Mouse (Mus musculus): ENCODE results near the gene Ppp2r5c. TPM values are rescaled to one million over a fixed set of nuclear protein-coding genes. Genes with fewer than 3 reads are reported as not detected.

Ppp2r5c gene
- polyA plus RNA-seq, 1 experiment from 2014 or later: 139 TPM

DNA sequence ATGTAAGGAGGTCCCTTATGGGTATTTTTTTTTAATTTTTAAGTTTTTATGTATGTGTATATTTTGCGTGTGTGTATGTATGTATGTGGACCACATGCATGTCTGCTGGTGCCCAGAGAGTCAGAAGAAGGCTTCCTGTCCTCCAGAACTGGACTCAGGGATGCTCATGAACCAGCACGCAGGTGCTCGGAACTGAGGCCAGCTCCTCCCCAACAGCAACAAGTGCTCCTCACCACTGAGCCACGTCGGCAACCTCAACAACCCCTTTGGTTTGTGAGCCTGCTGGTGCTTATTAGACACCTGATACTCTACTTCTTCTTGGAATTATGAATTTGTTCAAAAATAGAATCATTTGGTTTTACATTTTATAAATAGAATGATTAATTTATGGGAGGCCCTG is 39.9 kb downstream of the Ppp2r5c start:
- Histone ChIP-seq H3K36me3 (ENCODE audit: control insufficient read depth, insufficient read depth, low read length) (peaks cover 10% of the 10 kb centered on the region; the same call in 1 of the 2 replicates), H3K4me3 (ENCODE audit: low read depth, low read length) (peak overlapping the region; percentile 73), H3K27me3 (ENCODE audit: control insufficient read depth, insufficient read depth, low read length) (no peaks in the 10 kb centered on the region), H3K27ac (ENCODE audit: low read depth, low read length) (no peak overlapping the region), H3K4me2 (peak overlapping the region; percentile 69), H3K9me3 (replicated peaks; ENCODE audit: control insufficient read depth, low read length) (no peaks in the 10 kb centered on the region), H3K9ac (ENCODE audit: low read depth, low read length) (peak overlapping the region; percentile 86; the same call in 1 of the 2 replicates), H3K4me1 (ENCODE audit: control insufficient read depth, insufficient read depth, low read length) (peaks cover 42% of the 10 kb centered on the region)
- WGBS (ENCODE audit: insufficient replicate concordance): 86% methylated on average over 5 of the region's 5 CpGs
- no peak for ATAC-seq (replicated peaks; ENCODE audit: insufficient number of reproducible peaks, low FRiP score, low TSS enrichment)

GRCm38 (mm10) chr12:110488031-110488430 is 41.1 kb downstream of the Ppp2r5c start:
- H3K9ac ChIP-seq (ENCODE audit: low read depth, low read length): 0 out of 2 replicates have a peak overlapping the region, but pooled peaks have one; percentile 0
- no peaks in the 10 kb centered on the region for H3K9me3 ChIP-seq (replicated peaks; ENCODE audit: control insufficient read depth, low read length)
- H3K4me3 ChIP-seq (ENCODE audit: low read depth, low read length): no peak overlapping the region
- peaks cover 8% of the 10 kb centered on the region; the same call in 1 of the 2 replicates for H3K36me3 ChIP-seq (ENCODE audit: control insufficient read depth, insufficient read depth, low read length)
- no peak for ATAC-seq (replicated peaks; ENCODE audit: insufficient number of reproducible peaks, low FRiP score, low TSS enrichment)
- no peaks in the 10 kb centered on the region for H3K27me3 ChIP-seq (ENCODE audit: control insufficient read depth, insufficient read depth, low read length)
- 46% methylated on average over 9 of the region's 9 CpGs for WGBS (ENCODE audit: insufficient replicate concordance)
- H3K4me1 ChIP-seq (ENCODE audit: control insufficient read depth, insufficient read depth, low read length): peaks cover 42% of the 10 kb centered on the region
- H3K4me2 ChIP-seq: peak overlapping the region; percentile 33; the same call in 1 of the 2 replicates
- H3K27ac ChIP-seq (ENCODE audit: low read depth, low read length): peak overlapping the region; percentile 42; the same call in 1 of the 2 replicates

- Histone ChIP-seq H3K27me3 (ENCODE audit: control insufficient read depth, insufficient read depth, low read length) (no peaks in the 10 kb centered on the region), H3K9ac (ENCODE audit: low read depth, low read length) (no peak overlapping the region), H3K4me2 (no peak overlapping the region), H3K9me3 (replicated peaks; ENCODE audit: control insufficient read depth, low read length) (no peaks in the 10 kb centered on the region), H3K4me3 (ENCODE audit: low read depth, low read length) (no peak overlapping the region), H3K27ac (ENCODE audit: low read depth, low read length) (no peak overlapping the region), H3K36me3 (ENCODE audit: control insufficient read depth, insufficient read depth, low read length) (0 out of 2 replicates have a peak, but pooled peaks cover 7% of the 10 kb centered on the region), H3K4me1 (ENCODE audit: control insufficient read depth, insufficient read depth, low read length) (peaks cover 33% of the 10 kb centered on the region)
- ATAC-seq (replicated peaks; ENCODE audit: insufficient number of reproducible peaks, low FRiP score, low TSS enrichment): no peak
- 88% methylated on average over 12 of the region's 12 CpGs for WGBS (ENCODE audit: insufficient replicate concordance)
Observed at GRCm38 (mm10) chr12:110489946-110490701, 43.2 kb downstream of the Ppp2r5c start.

GRCm38 (mm10) chr12:110492436-110492835 is 45.5 kb downstream of the Ppp2r5c start:
- Histone ChIP-seq H3K36me3 (ENCODE audit: control insufficient read depth, insufficient read depth, low read length) (0 out of 2 replicates have a peak, but pooled peaks cover 7% of the 10 kb centered on the region), H3K4me3 (ENCODE audit: low read depth, low read length) (no peak overlapping the region), H3K9ac (ENCODE audit: low read depth, low read length) (no peak overlapping the region), H3K27ac (ENCODE audit: low read depth, low read length) (no peak overlapping the region), H3K9me3 (replicated peaks; ENCODE audit: control insufficient read depth, low read length) (no peaks in the 10 kb centered on the region), H3K27me3 (ENCODE audit: control insufficient read depth, insufficient read depth, low read length) (no peaks in the 10 kb centered on the region), H3K4me2 (no peak overlapping the region), H3K4me1 (ENCODE audit: control insufficient read depth, insufficient read depth, low read length) (peaks cover 38% of the 10 kb centered on the region)
- no peak for ATAC-seq (replicated peaks; ENCODE audit: insufficient number of reproducible peaks, low FRiP score, low TSS enrichment)
- 98% methylated on average over 5 of the region's 5 CpGs for WGBS (ENCODE audit: insufficient replicate concordance)

DNA sequence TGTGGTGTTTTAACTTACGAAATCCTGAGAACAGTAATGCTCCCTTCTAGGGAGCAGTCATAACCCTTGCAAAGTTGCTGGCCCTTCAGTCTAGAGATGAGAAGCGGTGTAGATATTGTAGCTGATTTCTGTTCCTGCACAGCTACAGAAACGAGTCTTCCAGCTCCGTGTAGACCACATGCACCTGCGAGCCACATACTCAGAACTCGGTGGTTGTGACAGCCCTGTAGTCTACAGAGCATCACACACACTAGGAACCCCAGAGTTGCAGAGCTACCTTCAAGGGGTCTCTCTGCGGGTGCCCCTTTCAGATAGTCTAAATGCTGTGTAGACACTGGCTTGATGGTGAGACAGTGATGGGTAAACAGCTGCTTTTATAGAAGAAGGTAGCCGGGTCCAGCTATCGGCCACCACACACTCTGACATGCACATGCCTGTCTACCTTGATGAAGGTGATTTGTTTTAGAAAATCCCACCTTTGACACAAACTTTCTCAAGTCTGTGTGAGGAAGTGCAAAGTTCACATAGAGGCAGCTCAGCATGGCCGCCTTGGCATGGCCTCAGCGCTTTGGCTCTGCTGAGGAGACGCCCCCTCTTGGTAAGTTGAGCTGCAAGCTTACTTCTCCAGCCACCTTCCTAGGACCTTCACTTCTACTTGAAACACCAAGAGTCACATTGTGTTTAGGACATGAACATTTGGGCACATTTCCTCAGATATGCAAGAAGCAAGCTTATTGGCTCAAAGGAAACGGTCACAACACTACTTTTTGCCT is 46.9 kb downstream of the Ppp2r5c start:
- WGBS (ENCODE audit: insufficient replicate concordance): 88% methylated on average over 13 of the region's 13 CpGs
- Histone ChIP-seq H3K27me3 (ENCODE audit: control insufficient read depth, insufficient read depth, low read length) (no peaks in the 10 kb centered on the region), H3K9ac (ENCODE audit: low read depth, low read length) (no peak overlapping the region), H3K9me3 (replicated peaks; ENCODE audit: control insufficient read depth, low read length) (no peaks in the 10 kb centered on the region), H3K4me1 (ENCODE audit: control insufficient read depth, insufficient read depth, low read length) (peaks cover 36% of the 10 kb centered on the region), H3K4me3 (ENCODE audit: low read depth, low read length) (no peak overlapping the region), H3K27ac (ENCODE audit: low read depth, low read length) (no peak overlapping the region), H3K4me2 (no peak overlapping the region), H3K36me3 (ENCODE audit: control insufficient read depth, insufficient read depth, low read length) (0 out of 2 replicates have a peak, but pooled peaks cover 7% of the 10 kb centered on the region)
- no peak for ATAC-seq (replicated peaks; ENCODE audit: insufficient number of reproducible peaks, low FRiP score, low TSS enrichment)

GRCm38 (mm10) chr12:110494846-110495245 is 47.9 kb downstream of the Ppp2r5c start:
- no peaks in the 10 kb centered on the region for H3K9me3 ChIP-seq (replicated peaks; ENCODE audit: control insufficient read depth, low read length)
- H3K9ac ChIP-seq (ENCODE audit: low read depth, low read length): no peak overlapping the region
- H3K27me3 ChIP-seq (ENCODE audit: control insufficient read depth, insufficient read depth, low read length): no peaks in the 10 kb centered on the region
- peaks cover 37% of the 10 kb centered on the region for H3K4me1 ChIP-seq (ENCODE audit: control insufficient read depth, insufficient read depth, low read length)
- 47% methylated on average over 2 of the region's 2 CpGs for WGBS (ENCODE audit: insufficient replicate concordance)
- H3K27ac ChIP-seq (ENCODE audit: low read depth, low read length): no peak overlapping the region
- no peak for ATAC-seq (replicated peaks; ENCODE audit: insufficient number of reproducible peaks, low FRiP score, low TSS enrichment)
- H3K4me2 ChIP-seq: no peak overlapping the region
- 0 out of 2 replicates have a peak, but pooled peaks cover 4% of the 10 kb centered on the region for H3K36me3 ChIP-seq (ENCODE audit: control insufficient read depth, insufficient read depth, low read length)
- no peak overlapping the region for H3K4me3 ChIP-seq (ENCODE audit: low read depth, low read length)

GRCm38 (mm10) chr12:110495260-110495659 is 48.3 kb downstream of the Ppp2r5c start:
- Histone ChIP-seq H3K4me3 (ENCODE audit: low read depth, low read length) (no peak overlapping the region), H3K36me3 (ENCODE audit: control insufficient read depth, insufficient read depth, low read length) (0 out of 2 replicates have a peak, but pooled peaks cover 2% of the 10 kb centered on the region), H3K4me1 (ENCODE audit: control insufficient read depth, insufficient read depth, low read length) (peaks cover 41% of the 10 kb centered on the region), H3K9ac (ENCODE audit: low read depth, low read length) (no peak overlapping the region), H3K9me3 (replicated peaks; ENCODE audit: control insufficient read depth, low read length) (no peaks in the 10 kb centered on the region), H3K27me3 (ENCODE audit: control insufficient read depth, insufficient read depth, low read length) (no peaks in the 10 kb centered on the region), H3K27ac (ENCODE audit: low read depth, low read length) (no peak overlapping the region), H3K4me2 (no peak overlapping the region)
- ATAC-seq (replicated peaks; ENCODE audit: insufficient number of reproducible peaks, low FRiP score, low TSS enrichment): no peak
- 93% methylated on average over 8 of the region's 8 CpGs for WGBS (ENCODE audit: insufficient replicate concordance)

- ATAC-seq (replicated peaks; ENCODE audit: insufficient number of reproducible peaks, low FRiP score, low TSS enrichment): no peak
- H3K9ac ChIP-seq (ENCODE audit: low read depth, low read length): no peak overlapping the region
- no peak overlapping the region for H3K4me3 ChIP-seq (ENCODE audit: low read depth, low read length)
- no peak overlapping the region for H3K4me2 ChIP-seq
- H3K27ac ChIP-seq (ENCODE audit: low read depth, low read length): peak overlapping the region; percentile 36; the same call in 1 of the 2 replicates
- H3K27me3 ChIP-seq (ENCODE audit: control insufficient read depth, insufficient read depth, low read length): no peaks in the 10 kb centered on the region
- peaks cover 42% of the 10 kb centered on the region for H3K4me1 ChIP-seq (ENCODE audit: control insufficient read depth, insufficient read depth, low read length)
- 60% methylated on average over 5 of the region's 5 CpGs for WGBS (ENCODE audit: insufficient replicate concordance)
- H3K9me3 ChIP-seq (replicated peaks; ENCODE audit: control insufficient read depth, low read length): no peaks in the 10 kb centered on the region
- H3K36me3 ChIP-seq (ENCODE audit: control insufficient read depth, insufficient read depth, low read length): no peaks in the 10 kb centered on the region
Observed at GRCm38 (mm10) chr12:110496016-110496415, 49.1 kb downstream of the Ppp2r5c start.
